Mouse (Mus musculus) heart, adult 2 months (tissue): ENCODE data around the gene Meis2.

ENCODE experiments used
- CTCF ChIP-seq: fragments of 200-600 bp; IDR thresholded peaks from 2 replicates; pipeline ENCODE4 v1.8.1; 2022; ENCODE audit warnings: antibody characterized with exemption, mild to moderate bottlenecking, moderate library complexity
- EP300 ChIP-seq: fragments of 200-500 bp; IDR thresholded peaks from 2 replicates; pipeline ENCODE4 v1.6.1; 2011; ENCODE audit warnings: low read depth, low read length, control low read depth; ENCODE audit not compliant: insufficient read depth
- POLR2A ChIP-seq: fragments of 200-500 bp; IDR thresholded peaks from 2 replicates; pipeline ENCODE4 v1.6.1; 2011; ENCODE audit warnings: mild to moderate bottlenecking, low read depth, low read length, control low read depth; ENCODE audit not compliant: insufficient read depth

- TF ChIP-seq POLR2A: no peak
- no peak for TF ChIP-seq CTCF
- no peak for TF ChIP-seq EP300
Observed at GRCm38 (mm10) chr2:115912948-115913529, 152.6 kb downstream of the Meis2 start.
